Mouse (Mus musculus) testis, adult 2 months (tissue): ENCODE results near the gene Hagh.

Source experiments
- CTCF ChIP-seq: fragments of 200-500 bp; IDR thresholded peaks from 2 replicates; pipeline ENCODE4 v1.5.1; 2012; ENCODE audit warnings: low read depth, mild to moderate bottlenecking, inconsistent platforms, low read length, moderate library complexity; ENCODE audit not compliant: control insufficient read depth, insufficient read depth, insufficient replicate concordance
- POLR2A ChIP-seq: fragments of 200-500 bp; IDR thresholded peaks from 2 replicates; pipeline ENCODE4 v1.6.1; 2012; ENCODE audit warnings: low read depth, mild to moderate bottlenecking, inconsistent platforms, low read length, moderate library complexity; ENCODE audit not compliant: control insufficient read depth

DNA sequence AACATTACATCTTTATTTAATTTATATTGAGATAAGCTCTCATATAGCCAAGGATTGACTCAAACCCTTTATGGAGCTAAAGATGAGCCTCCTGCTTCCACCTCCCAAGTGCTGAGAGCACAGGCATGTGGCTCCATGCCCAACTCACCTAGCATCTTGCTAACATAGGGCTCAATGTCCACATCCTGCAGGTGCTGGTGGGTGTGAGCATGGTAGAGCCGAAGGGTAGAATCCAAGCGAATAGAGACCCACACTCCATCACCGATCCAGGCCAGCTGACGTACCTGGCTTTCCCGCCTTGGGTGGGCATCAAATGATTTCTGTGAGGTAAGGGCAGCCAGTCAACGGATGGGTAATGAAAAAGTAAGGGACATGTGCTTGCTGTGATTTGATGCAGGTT is 60.1 kb downstream of the Hagh start:
- no peak for TF ChIP-seq POLR2A
- no peak for TF ChIP-seq CTCF
